Mouse (Mus musculus): Measurements from ENCODE around the gene Zfp975. TPM values are rescaled to one million over a fixed set of nuclear protein-coding genes. Genes with fewer than 3 reads are reported as not detected.
"Not testable (repeated sequence)": the region's sequence is repeated elsewhere in the genome, so short reads cannot be mapped to it uniquely, and the experiment has no call there.

The Zfp975 gene
- total RNA-seq (2021) = 1 to 10 TPM; 7.7 to 7.9 TPM
- long read RNA-seq, partial matches to known transcripts = 0 of 5 reads
- long read RNA-seq, other reads (novel, unspliced or antisense) = 2 of 5 reads

DNA sequence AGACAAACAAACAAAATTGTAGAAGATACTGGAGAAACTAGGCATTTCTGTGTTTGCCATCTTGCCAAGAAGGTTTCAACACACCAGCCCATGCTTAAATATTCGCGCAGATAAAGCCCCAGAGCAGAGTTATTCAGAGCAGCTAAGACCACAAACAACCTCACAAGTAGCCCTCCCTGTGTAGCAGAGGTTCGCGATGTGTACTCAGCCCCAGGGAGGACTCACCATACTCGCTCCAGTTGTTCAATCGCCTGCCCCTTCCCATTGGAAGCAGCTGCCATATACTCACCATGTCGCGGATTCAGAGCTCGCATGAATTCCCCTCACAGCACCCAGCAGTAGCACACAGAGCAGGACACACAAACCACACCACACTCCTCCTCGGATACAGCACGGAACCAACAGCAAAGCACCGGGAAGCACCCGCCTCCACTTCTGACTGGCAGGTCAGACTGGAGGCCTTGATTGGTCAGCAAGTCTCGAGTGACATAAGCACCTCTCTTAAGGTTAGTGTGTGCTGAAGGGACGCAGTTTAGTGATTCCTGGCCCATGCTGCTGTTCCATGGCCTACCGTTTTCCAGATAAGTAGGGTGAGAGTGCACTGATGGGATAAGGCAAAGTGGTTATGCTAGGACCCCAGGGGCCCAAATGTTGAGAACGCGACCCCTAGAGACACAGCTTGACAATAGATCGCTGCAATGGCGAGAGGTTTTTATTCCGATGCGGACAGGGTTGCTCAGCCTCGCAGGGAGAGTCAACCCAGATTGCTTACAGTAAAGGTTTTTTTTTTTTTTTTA lies at the start of gene Zfp975:
Gene Zfp975, minus strand, starts transcription at position 381 of the 797 bp plus-strand sequence.
- DNase-seq (ENCODE audit: low spot score in 2 of 2) = peak; percentile 74 to 79

DNA sequence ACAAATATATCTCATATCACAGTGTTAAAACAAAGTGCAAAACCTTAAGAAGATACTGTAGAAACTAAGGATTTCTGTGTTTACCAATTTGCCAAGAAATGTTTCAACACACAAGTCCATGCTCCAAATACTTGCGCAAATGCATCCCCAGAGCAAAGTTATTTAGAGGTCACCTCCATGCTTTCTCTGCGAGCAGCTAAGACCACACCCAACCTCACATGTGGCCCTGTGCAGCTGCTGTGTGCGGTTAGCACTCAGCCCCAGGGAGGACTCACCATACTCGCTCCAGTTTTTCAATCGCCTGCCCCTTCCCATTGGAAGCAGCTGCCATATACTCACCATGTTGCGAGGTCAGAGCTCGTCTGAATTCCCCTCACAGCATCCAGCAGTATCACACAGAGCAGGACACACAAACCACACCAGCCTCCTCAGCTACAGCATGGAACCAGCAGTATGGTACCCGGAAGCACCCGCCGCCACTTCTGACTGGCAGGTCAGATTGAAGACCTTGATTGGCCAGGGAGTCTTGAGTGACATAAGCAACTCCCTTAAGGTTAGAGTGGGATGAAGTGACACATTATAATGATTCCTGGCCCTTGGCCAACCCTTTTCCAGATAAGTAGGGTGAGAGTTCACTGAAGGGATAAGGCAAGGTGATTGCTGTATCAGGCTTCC lies 46.1 kb upstream of the Zfp975 start:
- DNase-seq (ENCODE audit: low spot score in 2 of 2) = no peak

GRCm38 (mm10) chr7:42726917-42727316 lies 34.4 kb upstream of the Zfp975 start, which contains the start of gene Gm17067:
Gene Gm17067 (minus strand): TSS chr7:42727017.
- DNase-seq (ENCODE audit: low spot score in 2 of 2) = not testable (repeated sequence)

GRCm38 (mm10) chr7:42693251-42693650 lies 709 bp upstream of the Zfp975 start:
- DNase-seq (ENCODE audit: low spot score in 2 of 2) = peak; percentile 4 to 12

DNA sequence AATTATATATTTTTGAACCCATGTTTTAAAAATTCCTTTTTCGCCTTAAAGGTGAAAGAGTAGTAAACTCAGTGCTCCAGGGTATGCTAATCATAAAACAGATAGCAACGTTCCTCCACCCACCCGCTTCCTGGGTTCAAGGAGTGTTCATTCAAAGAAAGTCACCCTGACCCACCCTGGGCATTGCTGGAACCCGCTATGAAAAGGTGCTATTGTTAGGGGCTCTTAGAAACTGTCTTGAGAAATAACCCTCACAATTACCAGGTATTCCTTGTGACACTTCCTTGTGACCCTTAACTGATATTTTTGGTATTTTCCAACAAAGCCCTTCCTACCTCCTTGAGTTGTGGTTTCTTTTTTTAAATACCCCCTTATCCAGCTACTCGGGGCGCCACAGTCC lies 12.5 kb downstream of the Zfp975 start:
- not testable (repeated sequence) for DNase-seq (ENCODE audit: low spot score in 2 of 2)

DNA sequence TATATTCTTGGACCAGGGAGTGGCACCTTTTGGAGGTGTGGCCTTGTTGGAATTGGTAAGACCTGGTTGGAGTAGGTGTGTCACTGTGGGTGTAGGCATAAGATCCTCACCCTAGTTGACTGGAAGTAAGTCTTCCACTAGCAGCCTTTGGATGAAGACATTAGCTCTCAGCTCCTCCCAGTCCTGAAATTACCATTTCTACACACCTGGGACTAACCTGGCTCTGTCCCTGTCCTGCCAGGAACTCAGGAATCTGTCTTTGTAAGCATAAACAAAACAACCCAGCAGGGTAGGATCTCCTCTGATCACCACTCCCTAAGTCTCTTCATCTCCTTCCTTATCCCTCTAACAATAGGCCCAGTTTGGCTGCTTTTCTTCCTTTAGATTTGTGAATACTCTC lies 12.9 kb downstream of the Zfp975 start:
- not testable (repeated sequence) for DNase-seq (ENCODE audit: low spot score in 2 of 2)

- not testable (repeated sequence) for DNase-seq (ENCODE audit: low spot score in 2 of 2)
These were observed 32.4 kb downstream of the Zfp975 start for GRCm38 (mm10) chr7:42660140-42660539.

DNA sequence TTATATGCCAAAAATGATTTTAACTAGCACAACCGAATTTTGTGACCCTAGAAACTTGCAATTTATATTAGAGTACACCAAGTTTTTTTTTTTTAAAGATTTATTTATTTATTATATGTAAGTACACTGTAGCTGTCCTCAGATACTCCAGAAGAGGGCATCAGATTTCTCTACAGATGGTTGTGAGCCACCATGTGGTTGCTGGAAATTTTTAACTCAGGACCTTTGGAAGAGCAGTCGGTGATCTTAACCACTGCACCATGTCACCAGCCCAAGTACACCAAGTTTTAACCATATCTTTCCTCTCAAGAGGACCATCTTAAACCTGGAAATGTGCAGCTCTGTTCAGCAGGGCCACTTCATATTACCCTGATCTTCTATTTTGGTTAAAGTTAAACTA lies 37.3 kb downstream of the Zfp975 start:
- DNase-seq (ENCODE audit: low spot score in 2 of 2) = not testable (repeated sequence)

DNA sequence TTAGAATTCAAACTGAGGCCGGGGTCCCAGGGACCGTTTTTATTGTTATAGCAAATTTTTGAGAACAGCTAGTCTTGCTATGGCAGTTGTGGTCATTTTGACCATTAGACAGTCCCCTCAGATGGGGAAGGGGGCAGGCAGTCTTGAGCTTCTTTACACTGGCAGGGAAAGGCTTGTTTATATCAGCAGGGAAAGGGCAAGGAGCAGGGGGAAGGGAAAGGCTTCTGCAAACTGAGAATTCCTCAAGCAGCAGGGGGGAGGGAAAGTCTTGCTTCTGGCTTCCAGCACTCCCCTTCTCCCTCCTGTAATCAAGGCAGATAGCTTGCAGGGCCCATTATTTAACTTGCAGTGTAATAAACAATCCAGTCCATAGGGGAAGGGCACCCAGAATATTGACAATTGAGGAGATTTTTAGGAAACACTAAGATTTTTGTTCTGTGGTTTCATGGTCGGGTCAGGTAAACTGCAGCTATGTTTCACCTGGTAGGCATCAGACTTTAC lies 49.4 kb downstream of the Zfp975 start:
- peak in 1 of 2 experiments; percentile 2 for DNase-seq (ENCODE audit: low spot score in 2 of 2)

DNA sequence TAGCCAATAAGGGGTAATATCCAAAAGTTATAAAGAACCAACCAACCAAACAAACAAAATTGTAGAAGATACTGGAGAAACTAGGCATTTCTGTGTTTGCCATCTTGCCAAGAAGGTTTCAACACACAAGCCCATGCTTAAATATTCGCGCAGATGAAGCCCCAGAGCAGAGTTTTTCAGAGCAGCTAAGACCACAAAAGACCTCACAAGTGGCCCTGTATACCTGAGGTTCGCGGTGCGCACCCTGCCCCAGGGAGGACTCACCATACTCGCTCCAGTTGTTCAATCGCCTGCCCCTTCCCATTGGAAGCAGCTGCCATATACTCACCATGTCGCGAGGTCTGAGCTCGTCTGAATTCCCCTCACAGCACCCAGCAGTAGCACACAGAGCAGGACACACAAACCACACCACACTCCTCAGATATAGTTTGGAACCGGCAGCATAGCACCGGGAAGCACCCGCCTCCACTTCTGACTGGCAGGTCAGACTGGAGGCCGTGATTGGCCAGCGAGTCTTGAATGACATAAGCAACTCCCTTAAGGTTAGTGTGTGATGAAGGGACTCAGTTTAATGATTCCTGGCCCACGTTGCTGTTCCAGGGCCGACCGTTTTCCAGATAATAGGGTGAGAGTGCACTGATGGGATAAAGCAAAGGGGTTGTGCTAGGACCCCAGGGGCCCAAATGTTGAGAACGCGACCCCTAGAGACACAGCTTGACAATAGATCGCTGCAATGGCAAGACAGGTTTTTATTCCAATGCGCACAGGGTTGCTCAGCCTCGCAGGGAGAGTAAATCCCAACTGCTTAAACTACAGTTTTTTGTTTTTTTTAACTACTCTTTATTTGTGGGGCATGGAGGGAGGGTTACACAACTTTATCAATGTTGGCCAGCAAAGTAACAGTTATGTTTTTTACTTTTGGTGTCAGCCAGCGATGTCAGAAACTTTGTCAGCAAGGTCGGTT lies 50.1 kb downstream of the Zfp975 start, which contains the start of gene Zfp976:
Gene Zfp976, minus strand, starts transcription at position 437 of the 964 bp plus-strand sequence.
- DNase-seq (ENCODE audit: low spot score in 2 of 2) = peak; percentile 46 to 66

- not testable (repeated sequence) for DNase-seq (ENCODE audit: low spot score in 2 of 2)
These were observed 61.5 kb downstream of the Zfp975 start for GRCm38 (mm10) chr7:42631031-42631430.

Other genes starting within 250 kb of the Zfp975 start
- gene 4933421I07Rik, start 244.6 kb downstream of the Zfp975 start, total RNA-seq (2021) = not detected
- 10 to 100 TPM; 19.0 to 20.9 TPM for gene Zfp141, start 187.0 kb downstream of the Zfp975 start, total RNA-seq (2021)
- gene Gm21028, start 114.2 kb downstream of the Zfp975 start, total RNA-seq (2021) = not detected
- gene Zfp977, start 100.2 kb downstream of the Zfp975 start, total RNA-seq (2021) = 1 to 10 TPM; 3.2 to 3.9 TPM
- 1 to 10 TPM; 4.9 to 5.6 TPM for gene Zfp976, start 50.2 kb downstream of the Zfp975 start, total RNA-seq (2021)
- not detected for gene Gm17067, start 34.3 kb upstream of the Zfp975 start, total RNA-seq (2021)
- gene Vmn2r62, start 100.8 kb upstream of the Zfp975 start, total RNA-seq (2021) = not detected
- under 1 TPM; 0.18 to 0.25 TPM for gene Gm2381, start 174.5 kb upstream of the Zfp975 start, total RNA-seq (2021)
- not detected for gene Vmn2r63, start 241.1 kb upstream of the Zfp975 start, total RNA-seq (2021)

All from layer of hippocampus, postnatal 10 days (tissue).